Mouse (Mus musculus) stomach, postnatal 0 days (tissue): ENCODE measurements around the gene Carns1.

Experiments used
- CTCF ChIP-seq: IDR thresholded peaks from 2 replicates; pipeline ENCODE4 v1.5.1; 2016; ENCODE audit warnings: antibody characterized with exemption, low read depth, mild to moderate bottlenecking, moderate library complexity
- EP300 ChIP-seq: optimal IDR thresholded peaks from 2 replicates; pipeline ENCODE3; 2016; ENCODE audit warnings: antibody characterized with exemption

- no peak for TF ChIP-seq CTCF
- no peak for TF ChIP-seq EP300
These were observed 31.5 kb downstream of the Carns1 start, which contains the start of gene Cabp4 for GRCm38 (mm10) chr19:4143759-4144268.
